Mouse (Mus musculus): ENCODE data around the gene Dock7.

GRCm38 (mm10) chr4:98950563-98950962, 170.2 kb downstream of the Dock7 start:
- TF ChIP-seq POLR2A (IDR thresholded peaks at IDR 0.05; ENCODE audit: insufficient read depth, low read depth, low read length) = no peak
- TF ChIP-seq CTCF (IDR thresholded peaks at IDR 0.05) = no peak
